Mouse (Mus musculus): ENCODE data around the gene Nlrp14.

DNA sequence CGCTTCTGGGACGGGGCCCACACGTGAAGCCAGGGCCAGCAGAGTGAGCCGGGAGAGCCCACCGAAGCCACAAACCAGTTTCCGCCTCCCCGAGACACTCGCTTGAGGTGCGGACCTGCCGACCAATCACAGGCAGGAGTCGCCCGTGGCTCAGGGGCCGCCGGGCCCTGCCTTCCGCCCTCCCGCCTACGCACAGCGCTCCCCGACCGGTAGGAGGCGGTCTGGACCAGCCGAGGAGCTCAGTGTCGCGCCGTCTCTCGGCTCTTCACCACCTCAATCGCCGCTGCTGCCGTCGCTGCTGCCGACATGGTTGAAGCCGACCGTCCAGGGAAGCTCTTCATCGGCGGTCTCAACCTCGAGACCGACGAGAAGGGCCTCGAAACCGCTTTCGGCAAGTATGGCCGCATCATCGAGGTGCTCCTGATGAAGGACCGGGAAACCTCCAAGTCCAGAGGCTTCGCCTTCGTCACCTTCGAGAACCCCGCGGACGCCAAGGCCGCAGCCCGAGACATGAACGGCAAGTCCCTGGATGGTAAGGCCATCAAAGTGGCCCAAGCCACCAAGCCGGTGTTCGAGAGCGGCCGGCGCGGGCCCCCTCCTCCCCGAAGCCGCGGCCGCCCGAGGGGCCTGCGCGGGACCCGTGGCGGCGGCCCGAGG, 42.5 kb downstream of the Nlrp14 start, which contains the start of gene Rbmxl2:
- TF ChIP-seq MAFK (IDR thresholded peaks at IDR 0.05; ENCODE audit: borderline replicate concordance, low read depth, low read length), result no peak
- TF ChIP-seq NELFE (IDR thresholded peaks at IDR 0.05; ENCODE audit: low read depth, low read length), result no peak
- TF ChIP-seq RCOR1 (IDR thresholded peaks at IDR 0.05; ENCODE audit: low read depth, low read length), result no peak
- TF ChIP-seq ZMIZ1 (IDR thresholded peaks at IDR 0.05; ENCODE audit: low read depth, low read length), result no peak

All from MEL (cell line).